Mouse (Mus musculus) heart, postnatal 0 days (tissue): ENCODE measurements around the gene Klk10.

ENCODE experiments used
- CTCF ChIP-seq: IDR thresholded peaks from 2 replicates; pipeline ENCODE4 v1.5.1; 2016; ENCODE audit warnings: antibody characterized with exemption, control low read depth, low read depth
- EP300 ChIP-seq: IDR thresholded peaks from 2 replicates; pipeline ENCODE4 v1.6.1; 2016; ENCODE audit warnings: antibody characterized with exemption, low read depth

DNA sequence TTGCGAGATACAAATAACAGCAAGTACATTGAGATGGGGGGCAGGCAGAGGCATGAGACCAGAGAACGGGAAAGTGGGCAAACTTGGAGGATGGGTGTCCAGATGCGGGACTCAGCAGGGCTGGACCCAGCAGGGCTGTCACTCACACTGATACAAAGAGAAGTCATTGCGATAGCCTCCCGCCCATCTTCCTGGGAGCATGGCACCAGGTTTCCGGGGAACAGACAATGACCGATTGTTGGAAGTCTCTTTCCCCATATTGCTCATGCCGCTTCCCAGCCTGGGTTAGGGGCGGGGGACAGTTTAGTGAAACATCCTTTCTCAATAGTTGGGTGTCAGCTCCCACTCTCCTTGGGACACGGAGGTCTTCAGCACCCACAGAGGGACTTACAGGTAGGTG, 43.4 kb downstream of the Klk10 start, which contains the start of gene Klk6:
- TF ChIP-seq CTCF (no peak), EP300 (no peak)
